Mouse (Mus musculus) midbrain, embryonic 12.5 days (tissue): ENCODE measurements at regions not wholly inside any gene's neighbourhood (a gene's known extent, or its start where the extent isn't known, plus 50 kb on each side); places are given as distances from the start of the nearest gene placed in this dataset.

Experiments used
- ATAC-seq: fragments of 200-750 bp; cut with Nextera tagmentation; 2 replicates; pipeline ENCODE4 v1.8.0; 2017; ENCODE audit warnings: low read depth, moderate TSS enrichment, moderate library complexity; ENCODE audit not compliant: low FRiP score
- H3K27ac ChIP-seq: fragments of 300-500 bp; sonication (generic); replicated peaks from 2 replicates; pipeline ENCODE4 v1.5.1; 2016; ENCODE audit warnings: mild to moderate bottlenecking
- H3K27me3 ChIP-seq: fragments of 300-500 bp; sonication (generic); 2 replicates; pipeline ENCODE4 v1.6.1; 2016; ENCODE audit warnings: mild to moderate bottlenecking
- H3K36me3 ChIP-seq: fragments of 300-500 bp; sonication (generic); 2 replicates; pipeline ENCODE4 v1.6.1; 2016
- H3K4me1 ChIP-seq: fragments of 300-500 bp; sonication (generic); 2 replicates; pipeline ENCODE4 v1.6.1; 2016
- H3K4me2 ChIP-seq: fragments of 300-500 bp; sonication (generic); replicated peaks from 2 replicates; pipeline ENCODE4 v1.6.1; 2016; ENCODE audit warnings: mild to moderate bottlenecking, moderate library complexity
- H3K4me3 ChIP-seq: fragments of 300-500 bp; sonication (generic); 2 replicates; pipeline ENCODE4 v1.5.1; 2016; ENCODE audit warnings: mild to moderate bottlenecking
- H3K9ac ChIP-seq: fragments of 300-500 bp; sonication (generic); replicated peaks from 2 replicates; pipeline ENCODE4 v1.6.1; 2016; ENCODE audit warnings: mild to moderate bottlenecking, moderate library complexity
- H3K9me3 ChIP-seq: fragments of 300-500 bp; sonication (generic); 2 replicates; pipeline ENCODE4 v1.6.1; 2016; ENCODE audit warnings: mild to moderate bottlenecking
- WGBS: fragments of 180-500 bp; shearing (Covaris S2); methylation state at CpG from one replicate; pipeline ENCODE4 v1.1.7; 2016; 5-methylcytosine and 5-hydroxymethylcytosine counted together

GRCm38 (mm10) chr13:116707621-116708455, 317.5 kb downstream of the Parp8 start:
- Histone ChIP-seq H3K4me3 (peak overlapping the region; percentile 17; the same call in 1 of the 2 replicates), H3K27ac (0 out of 2 replicates have a peak overlapping the region, but pooled peaks have one; percentile 36), H3K4me1 (peaks cover 46% of the 10 kb centered on the region), H3K4me2 (peak overlapping the region; percentile 44), H3K9me3 (no peaks in the 10 kb centered on the region), H3K27me3 (peaks cover 81% of the 10 kb centered on the region), H3K36me3 (no peaks in the 10 kb centered on the region), H3K9ac (no peak overlapping the region)
- no peak for ATAC-seq
- 1% methylated on average over 20 of the region's 20 CpGs for WGBS

GRCm38 (mm10) chr13:116706401-116707330, 318.7 kb downstream of the Parp8 start:
- Histone ChIP-seq H3K27me3 (peaks cover 75% of the 10 kb centered on the region), H3K9ac (no peak overlapping the region), H3K9me3 (no peaks in the 10 kb centered on the region), H3K27ac (no peak overlapping the region), H3K4me1 (peaks cover 42% of the 10 kb centered on the region), H3K4me3 (no peak overlapping the region), H3K4me2 (peak overlapping the region; percentile 22; the same call in 1 of the 2 replicates), H3K36me3 (no peaks in the 10 kb centered on the region)
- WGBS, result under 1% methylated on average over 18 of the region's 18 CpGs
- peak; percentile 27 for ATAC-seq

GRCm38 (mm10) chr13:116705611-116706386, 319.5 kb downstream of the Parp8 start:
- peak; percentile 81 for ATAC-seq
- no peaks in the 10 kb centered on the region for H3K36me3 ChIP-seq
- peak overlapping the region; percentile 51 for H3K4me2 ChIP-seq
- H3K4me1 ChIP-seq, result peaks cover 35% of the 10 kb centered on the region
- H3K4me3 ChIP-seq, result peak overlapping the region; percentile 33
- 0 out of 2 replicates have a peak overlapping the region, but pooled peaks have one; percentile 1 for H3K27ac ChIP-seq
- no peaks in the 10 kb centered on the region for H3K9me3 ChIP-seq
- peaks cover 72% of the 10 kb centered on the region for H3K27me3 ChIP-seq
- H3K9ac ChIP-seq, result no peak overlapping the region; the same call in 1 of the 2 replicates
- under 1% methylated on average over 39 of the region's 39 CpGs for WGBS

- Histone ChIP-seq H3K4me2 (no peak overlapping the region), H3K9me3 (no peaks in the 10 kb centered on the region), H3K36me3 (no peaks in the 10 kb centered on the region), H3K4me3 (no peak overlapping the region), H3K27ac (no peak overlapping the region), H3K4me1 (no peaks in the 10 kb centered on the region), H3K9ac (no peak overlapping the region), H3K27me3 (no peaks in the 10 kb centered on the region)
- ATAC-seq, result no peak
Observed at GRCm38 (mm10) chr13:116688714-116689113, 336.6 kb downstream of the Parp8 start.
